Mouse (Mus musculus): ENCODE measurements around the gene Ppara. TPM values are rescaled to one million over a fixed set of nuclear protein-coding genes. Genes with fewer than 3 reads are reported as not detected.

Ppara gene
- 1.1 TPM in 1 of 2 replicates, not detected in the other for polyA plus RNA-seq (2011; ENCODE audit: insufficient read depth, insufficient read length, low replicate concordance, missing spikeins)

DNA sequence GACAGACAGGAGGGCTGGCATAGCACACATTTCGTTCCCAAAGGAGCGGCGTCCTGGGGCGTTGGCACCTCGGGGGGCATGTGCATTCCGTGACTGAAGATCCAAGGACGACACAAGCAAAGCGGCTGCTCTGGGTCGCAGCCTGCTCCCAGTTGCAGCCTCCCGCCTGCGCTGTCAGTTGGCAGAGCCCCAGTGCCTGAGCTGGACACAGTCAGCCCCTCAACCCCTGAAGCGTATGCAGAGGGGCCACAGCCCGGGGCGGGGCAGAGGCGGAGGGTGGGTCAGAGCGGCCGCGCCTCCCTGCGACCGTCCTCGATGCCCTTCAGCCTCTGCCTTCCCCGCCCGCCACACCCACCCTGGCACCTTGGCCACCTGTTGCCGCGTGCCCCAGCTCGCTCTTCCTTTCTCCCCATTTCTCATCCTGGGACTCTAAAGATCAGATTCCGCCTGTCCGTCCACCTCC is at the start of gene Ppara:
Gene Ppara (plus strand): TSS at position 413 of the 463 bp plus-strand sequence.
- 6% methylated on average over 28 of the region's 28 CpGs for WGBS
- TF ChIP-seq POLR2A (IDR thresholded peaks at IDR 0.05; ENCODE audit: borderline replicate concordance, control insufficient read depth, low read depth, low read length) (no peak), CTCF (IDR thresholded peaks at IDR 0.05; ENCODE audit: control insufficient read depth, insufficient read depth, low read length) (no peak)
- H3K27ac ChIP-seq (ENCODE audit: control insufficient read depth, insufficient read depth, low read depth, low read length, poor library complexity) = no peak within 1 kb of the TSS; the same call in 1 of the 2 replicates

DNA sequence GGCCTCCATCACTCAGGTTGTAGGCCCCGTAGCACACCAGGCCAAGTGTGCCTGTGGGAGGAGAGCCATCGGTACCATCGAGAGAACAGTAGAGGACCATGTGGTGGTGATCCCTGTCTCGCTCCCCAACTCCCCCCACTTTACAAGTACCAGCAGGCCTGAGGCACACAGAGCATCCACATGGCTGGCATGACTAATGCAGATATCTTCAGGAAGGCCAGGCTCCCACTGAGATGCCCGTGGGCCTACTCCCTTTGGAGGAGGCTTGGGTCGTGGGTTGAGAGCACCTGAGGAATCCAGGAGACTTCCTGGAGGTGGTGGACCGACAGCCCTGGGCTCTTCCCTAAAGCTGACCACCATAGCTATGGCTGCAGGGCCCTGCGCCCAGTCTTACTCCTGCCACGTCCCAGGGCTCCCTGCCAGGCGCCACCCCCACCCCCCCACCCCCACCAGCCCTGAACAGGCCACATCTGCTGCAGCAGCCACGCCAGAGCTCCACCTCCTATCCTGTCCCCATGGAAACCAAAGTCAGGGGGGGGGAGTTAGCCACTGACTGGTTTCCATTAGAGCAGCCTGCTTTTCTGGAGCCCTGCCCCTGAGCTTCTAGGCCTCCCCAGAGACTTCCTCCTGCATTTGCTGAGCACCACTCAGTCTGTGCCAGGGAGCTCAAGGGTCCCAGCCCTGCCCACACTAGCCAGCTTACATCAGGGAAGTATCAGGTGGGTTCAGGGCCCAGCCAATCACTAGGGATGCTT is 48.0 kb upstream of the Ppara start:
- H3K4me3 ChIP-seq (replicated peaks; ENCODE audit: control insufficient read depth, low read depth, low read length) = no peak overlapping the region
- H3K4me1 ChIP-seq (ENCODE audit: control insufficient read depth, insufficient read depth, low read length) = no peaks in the 10 kb centered on the region
- 76% methylated on average over 11 of the region's 11 CpGs for WGBS
- TF ChIP-seq POLR2A (IDR thresholded peaks at IDR 0.05; ENCODE audit: borderline replicate concordance, control insufficient read depth, low read depth, low read length) = no peak
- no peak for TF ChIP-seq CTCF (IDR thresholded peaks at IDR 0.05; ENCODE audit: control insufficient read depth, insufficient read depth, low read length)
- no peak overlapping the region for H3K27ac ChIP-seq (ENCODE audit: control insufficient read depth, insufficient read depth, low read depth, low read length, poor library complexity)

More for the DNA sequence above, at the start of gene Ppara:
- Histone ChIP-seq H3K4me1 (ENCODE audit: control insufficient read depth, insufficient read depth, low read length) (no peaks in the 10 kb centered on the region), H3K4me3 (replicated peaks; ENCODE audit: control insufficient read depth, low read depth, low read length) (peak within 1 kb of the TSS; percentile 32)

DNA sequence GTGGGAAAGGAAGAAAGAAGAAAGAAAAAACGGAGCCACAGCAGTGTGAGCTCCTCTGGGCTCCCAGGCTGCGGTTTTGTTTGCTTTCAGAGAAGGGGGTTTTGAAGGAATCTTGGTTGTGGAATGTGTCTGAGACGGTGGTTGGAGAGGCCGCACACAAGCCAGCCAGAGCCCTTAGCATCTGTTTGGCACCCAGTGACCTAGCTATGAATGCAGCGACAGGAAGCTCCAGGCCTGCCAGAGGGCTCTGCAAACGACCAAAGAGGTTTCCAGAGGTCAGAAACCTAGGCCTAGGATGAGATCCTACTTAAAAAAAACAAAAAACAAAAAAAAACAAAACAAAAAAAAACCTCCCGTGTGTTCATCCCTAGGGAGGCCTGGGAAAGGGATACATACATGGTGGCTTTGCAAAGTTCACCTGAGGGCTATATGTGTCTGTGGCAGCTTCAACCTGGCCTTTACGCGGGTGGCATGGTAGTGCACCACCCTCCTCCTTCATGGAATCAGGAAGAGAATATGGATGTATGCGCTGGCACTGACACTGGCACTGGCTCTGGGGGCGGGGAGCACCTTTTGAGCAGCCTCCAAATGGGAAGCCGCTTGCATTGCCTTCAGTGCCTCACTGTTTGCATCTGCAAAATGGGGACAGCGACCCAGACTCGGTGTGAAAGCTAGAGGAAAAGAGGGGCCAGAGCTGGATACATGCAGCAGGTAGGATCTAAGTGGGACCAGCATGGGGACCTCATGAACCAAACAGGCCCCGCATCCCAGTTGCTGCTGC is 47.0 kb upstream of the Ppara start:
- Histone ChIP-seq H3K4me1 (ENCODE audit: control insufficient read depth, insufficient read depth, low read length) (no peaks in the 10 kb centered on the region), H3K4me3 (replicated peaks; ENCODE audit: control insufficient read depth, low read depth, low read length) (no peak overlapping the region), H3K27ac (ENCODE audit: control insufficient read depth, insufficient read depth, low read depth, low read length, poor library complexity) (no peak overlapping the region)
- 87% methylated on average over 15 of the region's 15 CpGs for WGBS
- TF ChIP-seq CTCF (IDR thresholded peaks at IDR 0.05; ENCODE audit: control insufficient read depth, insufficient read depth, low read length) = no peak
- TF ChIP-seq POLR2A (IDR thresholded peaks at IDR 0.05; ENCODE audit: borderline replicate concordance, control insufficient read depth, low read depth, low read length) = no peak

DNA sequence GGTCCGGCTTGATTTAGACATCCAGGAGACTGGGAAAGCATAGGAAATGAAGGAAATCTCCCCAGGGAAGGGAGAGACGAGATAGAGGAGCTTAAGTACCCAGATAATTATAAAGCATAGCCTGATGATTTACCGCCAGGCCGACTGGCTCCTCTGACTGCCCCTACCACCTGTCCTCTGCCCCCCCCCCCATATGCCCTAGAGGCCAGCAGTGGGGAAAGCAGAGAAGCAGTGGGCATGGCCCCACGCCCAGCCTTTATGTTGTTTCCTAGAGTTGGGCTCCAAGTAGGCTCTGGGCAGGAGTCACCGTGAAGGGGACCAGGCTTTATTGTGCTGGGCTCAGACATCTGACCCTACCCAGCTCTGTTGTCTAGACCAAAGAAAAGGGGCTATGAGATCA is 46.0 kb upstream of the Ppara start:
- Histone ChIP-seq H3K4me1 (ENCODE audit: control insufficient read depth, insufficient read depth, low read length) (no peaks in the 10 kb centered on the region), H3K4me3 (replicated peaks; ENCODE audit: control insufficient read depth, low read depth, low read length) (no peak overlapping the region), H3K27ac (ENCODE audit: control insufficient read depth, insufficient read depth, low read depth, low read length, poor library complexity) (no peak overlapping the region)
- TF ChIP-seq POLR2A (IDR thresholded peaks at IDR 0.05; ENCODE audit: borderline replicate concordance, control insufficient read depth, low read depth, low read length) (no peak), CTCF (IDR thresholded peaks at IDR 0.05; ENCODE audit: control insufficient read depth, insufficient read depth, low read length) (no peak)
- WGBS = 86% methylated on average over 6 of the region's 6 CpGs

DNA sequence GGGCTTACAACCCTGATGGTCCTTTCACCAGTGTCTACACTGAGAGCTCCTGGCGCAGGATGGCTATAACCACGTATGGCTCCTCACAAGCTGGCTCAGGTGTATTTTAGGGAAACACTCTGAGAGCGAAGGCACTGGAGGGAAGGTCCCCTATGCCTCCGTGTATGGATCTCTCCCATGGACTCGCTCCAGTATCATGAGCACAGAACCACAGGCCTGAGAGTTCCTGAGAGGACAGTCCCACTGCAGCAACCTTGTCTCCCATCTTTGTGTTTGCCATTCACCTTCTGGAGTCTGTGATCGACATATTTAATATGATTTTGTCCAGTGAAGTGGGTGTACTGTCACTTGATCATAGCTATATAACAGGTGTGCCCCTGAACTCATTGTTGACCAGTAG is 45.3 kb upstream of the Ppara start:
- H3K4me1 ChIP-seq (ENCODE audit: control insufficient read depth, insufficient read depth, low read length) = no peaks in the 10 kb centered on the region
- 89% methylated on average over 6 of the region's 6 CpGs for WGBS
- no peak for TF ChIP-seq CTCF (IDR thresholded peaks at IDR 0.05; ENCODE audit: control insufficient read depth, insufficient read depth, low read length)
- no peak for TF ChIP-seq POLR2A (IDR thresholded peaks at IDR 0.05; ENCODE audit: borderline replicate concordance, control insufficient read depth, low read depth, low read length)
- no peak overlapping the region for H3K27ac ChIP-seq (ENCODE audit: control insufficient read depth, insufficient read depth, low read depth, low read length, poor library complexity)
- no peak overlapping the region for H3K4me3 ChIP-seq (replicated peaks; ENCODE audit: control insufficient read depth, low read depth, low read length)

DNA sequence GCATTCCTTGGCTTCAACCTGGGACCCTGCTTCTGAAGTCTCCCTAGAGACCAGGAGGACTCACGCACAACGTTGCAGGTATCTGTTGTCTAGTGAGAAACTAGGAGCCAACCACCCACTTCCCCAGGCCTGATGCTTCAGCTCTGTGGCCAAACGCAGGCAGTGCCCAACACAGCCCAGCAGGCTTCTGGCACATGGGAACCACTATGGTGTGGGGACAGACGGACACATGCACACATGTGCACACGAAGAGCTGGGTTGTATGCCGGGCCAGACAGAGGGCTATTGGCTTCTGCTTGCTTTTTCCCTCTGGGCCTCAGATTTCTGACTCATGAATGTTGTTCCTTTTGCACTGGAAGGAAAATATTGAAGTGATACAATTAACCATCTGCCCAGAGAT is 44.7 kb upstream of the Ppara start:
- Histone ChIP-seq H3K4me3 (replicated peaks; ENCODE audit: control insufficient read depth, low read depth, low read length) (no peak overlapping the region), H3K27ac (ENCODE audit: control insufficient read depth, insufficient read depth, low read depth, low read length, poor library complexity) (no peak overlapping the region), H3K4me1 (ENCODE audit: control insufficient read depth, insufficient read depth, low read length) (no peaks in the 10 kb centered on the region)
- 90% methylated on average over 6 of the region's 6 CpGs for WGBS
- TF ChIP-seq POLR2A (IDR thresholded peaks at IDR 0.05; ENCODE audit: borderline replicate concordance, control insufficient read depth, low read depth, low read length) (no peak), CTCF (IDR thresholded peaks at IDR 0.05; ENCODE audit: control insufficient read depth, insufficient read depth, low read length) (no peak)

DNA sequence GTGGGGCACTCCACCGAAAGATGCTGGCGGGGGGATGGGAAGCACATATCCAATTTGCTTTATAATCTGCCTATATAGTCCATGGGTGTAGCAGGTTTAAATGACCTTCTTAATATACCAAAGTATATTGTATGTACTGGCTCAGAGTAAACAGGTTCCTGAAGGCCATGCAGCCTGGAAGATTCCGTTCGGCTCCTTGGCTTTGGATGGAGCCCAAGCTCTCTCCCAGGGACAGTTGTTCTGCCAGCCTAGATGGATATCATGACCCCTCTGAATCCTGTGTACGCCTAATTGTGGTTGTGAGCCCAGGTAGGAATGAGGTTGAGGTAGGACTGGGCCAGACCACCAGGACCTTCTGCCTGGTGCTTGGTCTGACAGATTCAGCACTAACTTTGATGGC is 43.9 kb upstream of the Ppara start:
- Histone ChIP-seq H3K27ac (ENCODE audit: control insufficient read depth, insufficient read depth, low read depth, low read length, poor library complexity) (no peak overlapping the region), H3K4me3 (replicated peaks; ENCODE audit: control insufficient read depth, low read depth, low read length) (no peak overlapping the region), H3K4me1 (ENCODE audit: control insufficient read depth, insufficient read depth, low read length) (no peaks in the 10 kb centered on the region)
- 92% methylated on average over 5 of the region's 5 CpGs for WGBS
- TF ChIP-seq POLR2A (IDR thresholded peaks at IDR 0.05; ENCODE audit: borderline replicate concordance, control insufficient read depth, low read depth, low read length) (no peak), CTCF (IDR thresholded peaks at IDR 0.05; ENCODE audit: control insufficient read depth, insufficient read depth, low read length) (no peak)

DNA sequence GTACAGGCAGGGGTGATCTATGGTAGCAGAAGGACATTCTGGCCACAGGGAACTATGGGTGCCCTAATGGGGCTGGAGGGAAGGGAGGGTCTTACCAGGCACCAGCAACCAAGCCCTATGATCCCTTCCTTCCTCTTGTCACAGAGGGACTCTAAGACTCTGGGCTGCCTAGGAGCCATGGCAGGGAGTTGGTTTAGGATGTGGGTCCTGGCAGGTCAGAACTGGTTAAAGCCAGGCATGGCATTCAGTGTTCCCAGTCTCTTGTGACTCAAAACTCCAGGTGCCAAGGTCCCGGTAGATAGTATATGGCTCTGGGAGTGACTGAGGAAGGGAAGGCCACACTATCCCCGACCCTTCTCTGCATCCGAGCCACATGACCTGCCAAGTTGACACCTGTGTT is 41.7 kb upstream of the Ppara start:
- TF ChIP-seq CTCF (IDR thresholded peaks at IDR 0.05; ENCODE audit: control insufficient read depth, insufficient read depth, low read length) = no peak
- TF ChIP-seq POLR2A (IDR thresholded peaks at IDR 0.05; ENCODE audit: borderline replicate concordance, control insufficient read depth, low read depth, low read length) = no peak
- Histone ChIP-seq H3K27ac (ENCODE audit: control insufficient read depth, insufficient read depth, low read depth, low read length, poor library complexity) (no peak overlapping the region), H3K4me1 (ENCODE audit: control insufficient read depth, insufficient read depth, low read length) (no peaks in the 10 kb centered on the region), H3K4me3 (replicated peaks; ENCODE audit: control insufficient read depth, low read depth, low read length) (no peak overlapping the region)
- WGBS = 86% methylated on average over 3 of the region's 3 CpGs

All from bone marrow, adult 2 months (tissue).